Mouse (Mus musculus): ENCODE results near the gene Lzic.
"Not testable (repeated sequence)": the region's sequence is repeated elsewhere in the genome, so short reads cannot be mapped to it uniquely, and the experiment has no call there.

Gene Lzic

DNA sequence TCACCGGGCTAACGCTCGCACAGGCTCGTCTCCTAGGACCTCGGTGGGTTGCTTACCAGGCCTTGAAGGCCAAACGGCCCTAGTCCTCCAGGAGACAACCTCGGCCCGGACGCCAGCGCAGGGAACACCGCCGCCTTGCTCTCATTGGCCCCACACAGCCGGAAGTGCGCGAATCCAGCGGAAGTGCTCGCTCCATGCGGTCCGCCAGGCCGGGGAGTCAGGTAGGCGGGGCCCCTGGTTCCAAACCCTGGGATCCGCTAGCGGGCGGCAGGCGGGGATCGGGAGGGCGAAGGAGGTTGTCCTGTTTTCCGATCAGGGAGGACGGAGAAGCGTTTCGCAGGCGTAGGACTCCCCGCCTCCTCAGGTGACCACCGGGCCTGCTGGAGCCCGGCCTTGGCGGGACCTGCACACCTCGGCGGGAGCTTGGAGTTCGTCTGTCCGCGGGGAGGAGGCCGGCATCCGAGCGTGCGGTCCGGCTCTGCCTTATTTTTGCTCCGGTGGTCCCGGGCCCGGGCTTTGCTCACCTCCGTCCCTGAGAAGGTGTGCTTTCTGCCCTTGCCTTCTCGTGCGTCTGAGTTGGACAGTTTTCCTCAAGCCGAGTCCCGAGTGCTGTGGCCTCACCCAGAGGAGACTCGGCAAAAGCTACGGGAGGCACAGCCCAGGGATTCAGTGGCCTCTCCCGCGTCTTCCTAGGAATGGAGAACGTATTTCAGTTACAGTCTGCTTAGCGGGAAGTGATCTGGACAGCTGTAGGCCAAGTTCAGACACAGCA lies at the start of gene Lzic, which contains the start of gene Nmnat1:
Lzic (plus strand) TSS at position 177 of the 772 bp plus-strand sequence.
Nmnat1 (minus strand) TSS at position 150 of the 772 bp plus-strand sequence.
- peak; percentile 83 to 88 for DNase-seq (ENCODE audit: low spot score in 2 of 2)

DNA sequence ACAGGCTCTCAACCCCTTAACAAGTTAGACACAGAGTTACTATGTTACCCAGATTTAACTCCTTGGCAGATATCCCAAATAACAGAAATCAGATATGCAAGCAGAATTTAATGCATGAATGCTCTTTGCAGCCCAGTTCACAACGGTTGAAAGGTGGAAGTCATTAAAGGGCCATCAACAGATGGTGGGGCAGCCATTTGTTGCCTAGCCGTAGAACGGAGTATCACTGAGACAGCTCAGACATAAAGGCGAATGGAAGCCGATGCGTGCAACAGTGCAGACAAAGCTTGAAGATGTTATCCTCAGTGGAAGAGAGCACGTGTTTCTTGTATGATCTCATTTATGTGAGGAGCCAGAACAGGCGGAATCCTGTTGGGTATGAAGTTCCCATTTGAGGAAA lies 44.5 kb upstream of the Lzic start:
- no peak for DNase-seq (ENCODE audit: low spot score in 2 of 2)

DNA sequence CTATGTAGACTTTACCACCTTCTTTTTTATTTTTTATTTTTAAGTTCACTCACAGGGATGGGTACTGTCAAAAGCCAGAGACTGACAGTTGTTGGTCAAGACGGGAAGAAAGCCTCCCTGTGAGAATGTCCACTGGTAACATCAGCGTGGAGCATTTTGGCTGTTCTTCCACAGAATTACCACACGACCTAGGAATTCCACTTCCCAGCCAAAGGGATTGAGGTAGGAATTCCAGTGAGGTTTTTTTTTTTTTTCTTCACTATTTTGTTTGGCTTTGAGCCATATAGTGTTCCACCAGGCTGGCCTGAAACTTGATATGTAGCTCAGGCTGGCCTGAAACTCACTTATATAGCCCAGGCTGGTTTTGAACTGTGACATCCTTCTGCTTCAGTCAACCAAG lies 42.6 kb upstream of the Lzic start:
- no peak for DNase-seq (ENCODE audit: low spot score in 2 of 2)

DNA sequence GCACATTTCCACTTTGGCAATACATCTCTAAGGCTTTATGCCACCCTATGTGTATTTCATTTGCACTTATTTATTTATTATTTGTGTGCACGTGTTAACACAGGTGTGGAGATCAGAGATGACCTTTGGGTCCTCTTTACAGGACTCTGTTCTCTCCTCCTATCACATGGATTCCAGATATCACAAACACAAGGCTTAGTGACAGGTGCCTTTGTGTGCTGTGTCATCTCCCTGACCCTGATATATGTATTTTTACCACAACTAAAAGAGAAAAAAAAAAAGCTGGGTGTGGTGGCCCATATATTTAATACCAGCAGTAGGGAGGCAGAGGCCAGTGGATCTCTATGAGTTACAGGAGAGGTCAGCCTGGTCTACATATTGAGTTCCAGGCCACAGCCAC lies 40.6 kb upstream of the Lzic start:
- DNase-seq (ENCODE audit: low spot score in 2 of 2), result no peak

DNA sequence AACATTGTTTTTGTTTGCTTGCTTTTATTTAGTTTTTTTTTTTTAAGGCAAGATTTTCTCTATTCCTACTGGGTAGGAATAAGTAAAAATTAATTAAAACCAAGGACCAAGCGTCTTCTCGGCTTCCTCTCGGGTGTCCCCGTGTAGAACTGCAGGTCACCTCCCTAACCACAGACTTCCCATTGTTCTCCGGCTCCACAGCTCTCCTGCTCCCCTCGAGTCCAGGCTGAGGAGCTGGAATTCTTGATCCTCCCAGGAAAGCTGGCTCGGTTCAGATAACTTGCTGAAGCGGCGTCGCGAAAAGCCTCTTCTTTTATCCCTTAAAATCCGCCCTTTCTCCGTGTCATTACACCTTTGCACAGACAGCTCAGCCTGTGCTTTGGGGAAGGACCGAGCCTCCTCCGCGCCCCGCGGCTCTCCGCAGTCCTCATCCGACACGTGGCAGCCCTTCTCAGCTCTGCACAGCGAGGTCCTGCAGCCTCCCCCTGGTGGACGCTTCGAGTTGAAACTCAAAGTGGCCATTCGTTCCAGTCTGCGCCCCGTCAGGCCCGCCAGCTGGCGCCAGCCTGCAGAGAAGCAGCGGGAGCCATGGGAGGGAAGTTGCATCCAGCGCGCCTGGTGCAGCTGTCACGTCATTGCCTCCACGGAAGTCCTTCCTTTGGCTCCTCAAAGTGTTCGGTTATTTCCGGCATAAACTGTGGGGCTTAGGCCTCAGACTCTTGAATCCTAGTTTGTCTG lies 39.9 kb upstream of the Lzic start:
- DNase-seq (ENCODE audit: low spot score in 2 of 2), result peak; percentile 82 to 85

DNA sequence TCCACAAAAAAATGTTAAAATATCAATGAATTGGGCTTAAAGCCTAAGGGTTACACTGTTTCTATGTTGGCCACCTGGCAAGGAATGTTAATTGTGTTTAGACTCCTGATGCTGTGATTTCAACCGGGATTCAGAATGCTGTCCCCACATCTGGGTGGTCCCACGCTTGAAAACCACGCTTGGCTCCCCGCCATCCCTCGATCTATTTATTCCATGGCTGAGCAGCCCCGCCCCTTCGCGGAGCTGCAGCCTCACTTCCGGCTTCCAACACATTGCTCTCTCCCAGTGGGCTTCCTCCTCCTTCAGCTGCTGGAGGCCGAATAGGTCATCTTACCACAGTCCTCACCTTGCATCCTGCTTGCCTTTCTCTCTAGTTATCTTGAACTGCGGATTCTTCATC lies 39.2 kb upstream of the Lzic start:
- peak; percentile 31 to 33 for DNase-seq (ENCODE audit: low spot score in 2 of 2)

DNA sequence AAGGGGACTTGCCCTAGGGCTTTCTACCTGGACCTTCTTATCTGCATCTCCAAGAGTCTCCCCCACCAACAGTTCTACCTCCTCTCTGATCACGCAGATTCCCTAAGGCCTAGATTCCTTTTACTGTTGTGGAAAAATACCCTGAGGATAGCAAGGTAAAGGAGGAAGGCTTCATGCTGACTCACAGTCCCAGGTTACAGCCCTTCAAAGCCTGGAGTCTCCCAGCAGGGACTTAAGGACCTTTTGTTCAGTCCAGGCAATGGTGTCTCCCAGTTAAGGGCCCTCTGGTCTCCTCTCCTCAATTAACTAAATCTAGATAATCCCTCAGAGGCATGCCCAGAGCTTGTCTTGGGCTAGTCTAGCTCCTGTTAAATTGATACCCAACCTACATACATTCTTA lies 38.7 kb upstream of the Lzic start:
- DNase-seq (ENCODE audit: low spot score in 2 of 2), result no peak

DNA sequence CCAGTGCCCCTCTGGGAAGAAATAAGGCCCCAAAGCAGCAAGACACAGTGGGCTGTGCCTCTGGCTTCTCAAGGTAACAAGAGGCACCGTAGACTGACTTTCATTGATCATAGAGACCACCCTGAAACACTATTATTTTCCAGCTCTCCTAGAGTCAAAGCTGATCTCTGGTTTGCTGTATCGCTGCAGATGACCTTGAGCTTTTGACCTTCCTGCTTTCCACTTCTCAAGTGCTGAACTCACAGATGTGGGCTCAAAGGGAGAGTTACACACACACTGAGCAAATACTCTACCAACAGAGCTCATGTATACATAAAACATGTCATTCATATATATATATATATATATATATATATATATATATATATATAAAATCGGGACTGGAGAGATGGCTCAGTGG lies 34.4 kb upstream of the Lzic start:
- DNase-seq (ENCODE audit: low spot score in 2 of 2), result no peak

DNA sequence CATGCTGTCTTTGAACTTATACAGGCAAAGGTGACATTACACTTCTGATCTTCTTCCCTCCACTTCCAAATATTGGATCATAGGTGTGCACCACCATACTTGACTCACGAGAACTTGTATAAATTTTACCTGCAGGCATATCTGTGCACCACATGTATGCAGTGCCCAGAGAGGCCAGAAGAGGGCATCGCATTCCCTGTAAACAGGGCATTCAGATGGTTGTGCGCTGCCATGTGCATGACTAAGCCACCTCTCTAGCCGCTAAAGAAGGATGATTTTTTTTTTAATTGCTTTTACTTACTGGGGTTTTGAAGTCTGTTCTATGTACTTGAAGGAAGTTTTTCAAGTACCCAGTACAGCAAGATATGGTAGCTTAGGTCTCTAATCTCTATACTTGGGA lies 31.4 kb upstream of the Lzic start:
- peak; percentile 62 to 80 for DNase-seq (ENCODE audit: low spot score in 2 of 2)

DNA sequence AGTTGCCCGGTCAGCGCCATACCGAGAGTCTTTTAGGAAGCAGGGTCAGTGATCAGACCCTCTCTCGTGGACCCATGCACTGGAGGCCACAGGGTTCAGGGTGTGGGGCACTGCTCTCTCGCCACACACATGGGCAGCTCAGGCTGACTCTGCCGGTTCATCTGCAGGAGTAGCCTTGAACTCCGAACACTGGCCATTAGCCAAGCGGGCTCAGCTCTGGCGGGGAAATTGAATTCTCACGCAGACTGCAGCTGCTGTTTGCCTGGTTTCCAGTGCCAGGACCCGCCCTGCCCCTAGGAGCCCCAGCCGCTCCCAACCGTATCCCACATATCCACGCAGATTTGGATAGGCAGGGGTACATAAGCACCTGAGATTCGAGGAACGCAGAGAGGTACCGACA lies 30.8 kb upstream of the Lzic start:
- DNase-seq (ENCODE audit: low spot score in 2 of 2), result no peak

DNA sequence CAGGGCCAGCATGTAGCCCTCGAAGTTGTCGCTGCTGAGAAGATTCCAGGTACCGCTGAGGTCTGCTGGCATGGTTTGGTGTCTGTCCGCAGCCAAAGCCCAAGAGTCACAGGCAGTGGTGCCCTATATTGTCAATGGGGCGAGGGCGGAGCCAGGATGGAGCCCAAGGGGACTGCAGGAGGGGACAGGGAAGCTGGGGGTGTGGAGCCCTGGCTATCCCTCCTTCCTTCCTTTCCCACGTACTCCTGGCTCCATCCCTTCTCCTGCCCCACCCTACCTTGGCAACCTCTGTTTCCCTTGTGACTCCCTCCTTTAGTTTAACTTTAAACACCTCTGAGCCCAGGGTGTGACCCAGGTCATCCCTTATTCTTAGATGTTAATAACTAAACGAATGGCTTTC lies 30.1 kb upstream of the Lzic start, which contains the start of gene Rbp7:
Rbp7 (minus strand) TSS at position 100 of the 400 bp plus-strand sequence.
- no peak for DNase-seq (ENCODE audit: low spot score in 2 of 2)

DNA sequence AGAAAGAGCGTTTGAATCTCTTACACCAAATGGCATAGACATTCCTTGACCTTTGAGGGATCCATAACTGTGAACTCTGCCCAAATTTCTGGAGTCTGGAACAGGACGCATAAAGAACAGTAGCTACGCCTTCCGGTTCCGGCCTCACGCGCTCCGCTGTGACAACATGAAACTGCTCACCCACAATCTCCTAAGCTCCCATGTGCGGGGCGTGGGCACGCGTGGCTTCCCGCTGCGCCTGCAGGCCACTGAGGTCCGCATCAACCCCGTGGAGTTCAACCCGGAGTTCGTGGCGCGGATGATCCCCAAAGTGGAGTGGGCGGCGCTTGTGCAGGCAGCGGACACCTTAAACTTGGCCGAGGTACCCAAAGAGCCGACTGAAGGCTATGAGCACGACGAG lies 27.9 kb upstream of the Lzic start:
- not testable (repeated sequence) for DNase-seq (ENCODE audit: low spot score in 2 of 2)

DNA sequence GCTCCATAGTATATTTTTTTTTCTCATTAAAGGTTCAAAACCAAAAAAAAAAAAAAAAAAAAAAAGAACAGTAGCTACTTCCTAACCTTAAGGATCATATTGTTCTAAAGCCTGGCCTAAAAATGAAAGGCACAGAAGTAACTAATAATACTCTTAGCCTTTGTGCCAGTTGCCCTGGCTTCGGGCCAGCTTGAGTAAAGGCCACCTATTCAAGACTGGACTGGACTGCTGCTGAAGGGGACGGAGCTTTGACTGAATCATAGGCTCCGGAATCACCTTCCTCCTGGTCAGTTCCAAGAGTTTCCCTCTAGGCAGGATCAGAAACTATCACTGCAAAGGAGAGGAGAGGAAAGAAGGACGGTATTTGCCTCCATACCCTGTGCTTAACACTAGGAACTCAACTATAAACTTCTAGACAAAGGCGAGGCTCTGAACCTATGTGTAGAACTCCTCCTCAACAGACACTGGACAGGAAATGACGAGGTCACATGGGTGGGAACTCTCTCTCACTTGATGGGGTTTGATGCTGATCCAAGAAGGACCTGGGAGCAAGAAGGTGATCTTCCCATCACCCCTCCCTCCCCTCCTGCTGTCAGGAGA lies 27.1 kb upstream of the Lzic start:
- no peak for DNase-seq (ENCODE audit: low spot score in 2 of 2)

DNA sequence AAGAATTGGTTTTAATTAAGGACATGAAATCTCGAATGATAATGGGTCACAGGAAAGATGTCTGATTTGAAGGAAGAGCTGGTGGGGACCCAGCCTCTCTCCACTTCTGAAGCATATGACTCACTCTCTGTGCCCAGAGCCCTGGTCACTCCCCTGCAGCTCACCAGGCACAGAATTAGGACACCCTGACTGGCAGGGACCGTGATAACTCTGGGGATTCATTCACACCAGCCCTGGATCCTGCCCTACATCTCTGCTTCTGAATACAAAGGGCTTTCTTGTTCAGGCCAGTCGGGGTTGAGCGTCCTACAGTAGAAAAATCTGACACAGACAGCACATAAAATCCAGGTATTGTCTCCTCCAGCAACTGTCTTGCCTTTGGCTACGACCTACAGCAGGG lies 26.5 kb upstream of the Lzic start:
- DNase-seq (ENCODE audit: low spot score in 2 of 2), result no peak

DNA sequence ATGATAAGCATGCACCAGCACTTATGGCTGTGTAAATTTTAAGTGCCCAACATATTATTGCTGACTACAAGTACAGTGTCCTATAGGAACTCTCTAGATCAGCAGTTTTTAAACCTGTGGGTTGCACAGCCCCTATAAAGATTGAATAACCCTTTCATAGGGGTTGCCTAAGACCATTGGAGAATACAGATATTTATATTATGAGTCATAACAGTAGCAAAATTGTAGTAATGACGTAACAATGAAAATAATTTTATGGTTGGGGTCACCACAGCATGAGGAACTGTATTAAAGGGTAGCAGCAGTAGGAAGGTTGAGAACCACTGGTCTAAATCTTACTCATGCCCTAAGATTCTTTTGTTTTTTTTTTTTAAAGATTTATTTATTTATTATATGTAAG lies 25.6 kb upstream of the Lzic start:
- no peak for DNase-seq (ENCODE audit: low spot score in 2 of 2)

DNA sequence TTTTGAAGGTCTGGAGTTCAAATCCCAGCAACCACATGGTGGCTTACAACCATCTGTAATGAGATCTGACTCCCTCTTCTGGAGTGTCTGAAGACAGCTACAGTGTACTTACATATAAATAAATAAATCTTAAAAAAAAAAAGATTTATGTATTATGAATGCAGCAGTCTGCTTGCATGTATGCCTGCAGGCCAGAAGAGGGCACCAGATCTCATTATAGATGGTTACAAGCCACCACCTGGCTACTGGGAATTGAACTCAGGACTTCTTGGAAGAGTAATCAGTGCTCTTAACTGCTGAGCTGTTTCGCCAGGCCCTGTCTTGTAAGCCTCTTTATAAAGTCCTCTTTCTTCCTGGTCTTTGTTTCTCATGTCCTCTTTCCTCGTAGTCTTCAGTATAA lies 24.6 kb upstream of the Lzic start:
- DNase-seq (ENCODE audit: low spot score in 2 of 2), result not testable (repeated sequence)

DNA sequence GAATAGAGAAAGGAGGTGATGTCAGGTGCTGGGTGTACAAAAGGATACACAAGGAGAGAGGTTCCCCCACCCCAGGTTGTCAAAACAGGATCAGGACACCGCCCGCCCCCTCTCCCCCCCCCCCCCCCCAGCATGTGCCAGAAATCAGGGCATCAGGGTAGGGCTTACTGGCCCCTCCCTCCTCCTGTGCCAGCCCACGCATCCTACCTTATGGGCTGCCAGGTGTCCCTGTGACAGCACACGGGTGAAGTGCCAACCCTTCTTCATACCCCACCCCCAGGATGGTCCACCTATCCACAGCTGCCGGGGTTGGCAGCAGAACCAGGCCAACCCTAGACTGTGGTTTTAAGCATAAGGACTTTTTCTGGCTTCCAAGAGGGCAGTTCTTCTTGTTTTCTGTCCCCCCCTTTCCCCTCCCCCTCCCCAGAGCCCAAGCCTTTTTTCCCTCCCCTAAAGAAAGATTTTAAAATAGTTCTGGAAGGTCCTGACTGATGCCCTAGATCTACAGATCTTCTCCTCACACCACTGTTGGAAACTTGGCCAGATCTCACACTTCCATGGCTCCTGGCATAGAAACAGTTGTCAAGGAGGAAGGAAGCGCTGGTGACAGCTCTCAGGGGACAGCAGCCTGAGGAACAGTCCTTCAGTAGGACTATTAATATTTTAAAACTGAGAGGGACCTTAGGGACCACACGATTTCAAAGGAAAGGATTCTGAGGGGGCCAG lies 23.3 kb upstream of the Lzic start:
- DNase-seq (ENCODE audit: low spot score in 2 of 2), result no peak

DNA sequence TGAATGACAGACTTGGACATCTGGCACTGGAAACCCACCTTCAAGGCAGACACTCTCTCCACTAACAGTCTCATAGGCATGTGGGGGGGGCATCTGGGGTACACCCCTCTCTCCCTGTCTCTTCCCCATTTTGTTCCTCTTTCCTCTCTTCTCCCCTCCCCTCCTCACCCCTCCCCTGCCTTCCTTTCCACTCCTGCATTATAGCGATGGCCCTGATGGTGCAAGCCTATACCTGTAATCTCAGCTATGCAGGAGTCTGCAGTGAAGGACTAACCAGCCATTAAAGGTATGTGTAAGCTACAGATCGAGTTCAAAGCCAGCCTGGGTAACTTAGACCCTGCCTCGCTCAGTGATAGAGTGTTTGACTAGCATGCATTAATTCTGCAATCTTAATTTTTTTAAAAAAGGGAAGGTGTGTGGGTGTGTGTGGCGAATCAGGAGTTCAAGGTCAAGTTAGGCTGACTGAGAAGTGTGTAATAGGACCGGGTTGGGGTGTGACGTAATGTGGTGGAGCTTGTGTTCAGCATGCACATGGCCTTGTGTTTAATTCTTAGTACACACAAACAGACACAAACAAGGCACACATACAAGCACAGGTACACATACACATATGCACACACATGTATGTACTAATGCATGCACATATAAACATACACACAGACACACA lies 22.6 kb upstream of the Lzic start:
- no peak for DNase-seq (ENCODE audit: low spot score in 2 of 2)

DNA sequence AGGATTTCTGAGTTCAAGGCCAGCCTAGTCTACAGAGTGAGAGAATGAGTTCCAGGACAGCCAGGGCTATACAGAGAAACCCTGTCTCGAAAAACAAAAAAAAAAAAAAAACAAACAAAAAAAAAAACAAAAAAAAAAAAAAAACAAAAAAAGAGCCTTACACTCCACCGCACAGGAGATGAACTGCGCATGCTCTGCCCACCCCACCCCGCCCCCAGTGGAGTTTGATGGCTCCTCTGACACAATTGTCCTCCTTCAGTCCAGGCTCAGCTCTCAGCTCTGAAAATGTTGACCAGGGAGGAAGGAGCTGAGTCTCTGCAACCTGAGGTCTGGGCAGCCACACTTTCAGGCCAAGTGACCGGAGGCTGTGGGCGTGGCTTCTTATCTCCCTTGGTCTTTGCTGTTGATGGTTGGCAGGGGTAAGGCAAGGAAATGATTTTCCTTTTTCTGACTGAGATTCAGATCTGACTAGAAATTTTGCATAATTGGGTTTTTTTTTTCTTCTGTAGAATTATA lies 21.5 kb upstream of the Lzic start:
- no peak for DNase-seq (ENCODE audit: low spot score in 2 of 2)

DNA sequence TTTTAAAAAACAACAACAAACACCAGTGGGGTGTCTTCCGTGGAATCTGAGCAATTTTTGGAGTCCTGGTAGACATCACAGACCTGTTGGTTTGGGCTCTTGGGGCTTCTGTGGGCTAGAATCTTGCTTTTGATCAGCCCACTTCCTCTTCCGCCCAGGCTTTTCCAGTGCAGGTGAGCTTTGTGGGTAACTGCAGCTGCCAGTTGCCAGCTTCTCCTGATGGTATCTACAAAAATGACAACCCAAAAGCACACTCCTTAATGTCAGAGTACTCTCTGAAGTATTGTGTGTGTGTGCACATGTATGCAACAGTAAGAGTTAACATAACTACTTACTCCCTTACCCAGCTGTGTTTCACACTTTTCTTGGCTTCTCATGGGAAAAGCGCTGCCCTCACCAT lies 15.5 kb upstream of the Lzic start:
- peak; percentile 82 to 83 for DNase-seq (ENCODE audit: low spot score in 2 of 2)

DNA sequence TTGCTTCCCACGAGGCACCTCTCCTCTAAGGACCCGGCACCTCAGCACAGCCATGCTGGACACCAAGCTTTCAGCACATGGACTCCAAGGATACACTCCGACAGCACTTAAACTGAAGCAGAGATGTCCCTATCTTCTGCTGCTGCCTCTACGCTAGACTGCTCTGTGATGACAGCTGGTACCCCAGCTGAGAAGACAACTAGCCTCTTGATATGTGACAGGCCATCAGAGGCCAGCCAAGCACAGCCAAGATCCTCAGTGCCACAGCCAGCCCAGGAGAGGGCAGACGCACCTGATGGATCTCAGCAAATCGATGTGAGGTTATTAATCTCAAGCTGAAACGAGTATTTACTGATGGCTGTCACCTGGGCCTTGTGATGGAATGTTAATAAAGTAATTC lies 9.9 kb upstream of the Lzic start:
- DNase-seq (ENCODE audit: low spot score in 2 of 2), result no peak

All from thymus, postnatal 10 days (tissue).